Mouse (Mus musculus): ENCODE results near the gene Rrnad1. TPM values are rescaled to one million over a fixed set of nuclear protein-coding genes. Genes with fewer than 3 reads are reported as not detected.
A peak's percentile ranks its signal among the peaks of the same experiment; 100 is the strongest.

Gene Rrnad1
- total and polyA plus RNA-seq, 2 experiments from 2014 or later, result 19.3 to 36.4 TPM

DNA sequence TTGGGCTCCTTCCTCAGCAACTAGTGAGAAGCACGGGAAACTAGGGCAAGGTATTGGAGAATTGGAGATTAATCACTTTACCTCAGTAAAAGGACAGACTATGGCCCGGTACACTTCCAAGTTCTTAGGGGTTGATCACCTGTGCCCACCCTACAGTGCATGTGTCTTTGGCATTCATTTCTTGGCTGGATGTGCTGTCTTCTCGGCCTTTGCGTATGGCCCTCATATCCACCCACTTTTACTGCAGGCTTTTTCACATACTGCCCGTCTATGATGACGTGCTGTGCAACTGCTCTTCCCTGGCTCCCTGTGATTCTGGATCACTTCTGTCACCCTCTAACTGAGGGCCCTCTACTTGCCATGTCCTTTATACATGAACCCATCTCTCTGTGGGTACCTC lies 44.1 kb downstream of the Rrnad1 start:
- Histone ChIP-seq H3K9me3 (ENCODE audit: low read length) (no peaks in the 10 kb centered on the region), H3K4me1 (ENCODE audit: insufficient read depth, low read length) (peaks cover 20% of the 10 kb centered on the region), H3K9ac (replicated peaks; ENCODE audit: low read length) (peak overlapping the region; percentile 44; the same call in 1 of the 2 replicates), H3K36me3 (ENCODE audit: insufficient read depth, low read length) (no peaks in the 10 kb centered on the region), H3K27ac (no peak overlapping the region), H3K4me3 (ENCODE audit: low read length) (peak overlapping the region; percentile 99; the same call in 1 of the 2 replicates), H3K27me3 (ENCODE audit: insufficient read depth, low read length) (no peaks in the 10 kb centered on the region), H3K4me2 (ENCODE audit: low read depth, low read length) (peak overlapping the region; percentile 60)
- ATAC-seq (no peak), DNase-seq (ENCODE audit: low spot score) (no peak)
- 84% methylated on average over 6 of the region's 6 CpGs for WGBS
- no peak for TF ChIP-seq CTCF (IDR thresholded peaks at IDR 0.05; ENCODE audit: low read depth)

DNA sequence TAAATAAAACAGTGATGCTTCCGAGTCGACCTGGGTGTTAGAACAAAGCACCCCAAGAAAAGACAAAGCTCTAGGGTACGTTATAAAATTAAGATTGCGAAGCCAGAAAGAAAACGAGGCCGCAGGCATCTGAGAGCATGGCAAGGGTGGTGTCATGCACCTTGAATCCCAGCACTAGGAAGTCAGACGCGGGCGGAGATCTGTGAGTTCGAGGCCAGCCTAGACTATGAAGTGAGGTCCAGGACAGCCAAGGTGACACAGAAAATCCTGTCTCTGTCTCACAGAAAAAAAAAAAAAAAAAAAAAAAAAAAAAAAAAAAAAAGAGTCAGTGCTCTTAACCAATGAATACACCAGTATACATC lies 44.5 kb downstream of the Rrnad1 start:
- no peaks in the 10 kb centered on the region for H3K9me3 ChIP-seq (ENCODE audit: low read length)
- H3K27me3 ChIP-seq (ENCODE audit: insufficient read depth, low read length), result no peaks in the 10 kb centered on the region
- peak overlapping the region; percentile 60 for H3K4me2 ChIP-seq (ENCODE audit: low read depth, low read length)
- H3K4me1 ChIP-seq (ENCODE audit: insufficient read depth, low read length), result peaks cover 20% of the 10 kb centered on the region
- peak overlapping the region; percentile 99 for H3K4me3 ChIP-seq (ENCODE audit: low read length)
- ATAC-seq, result no peak; the same call in 1 of the 2 replicates
- TF ChIP-seq CTCF (IDR thresholded peaks at IDR 0.05; ENCODE audit: low read depth), result no peak
- WGBS, result 8% methylated on average over 10 of the region's 10 CpGs
- no peak overlapping the region for H3K27ac ChIP-seq
- no peak for DNase-seq (ENCODE audit: low spot score)
- H3K9ac ChIP-seq (replicated peaks; ENCODE audit: low read length), result peak overlapping the region; percentile 44; the same call in 1 of the 2 replicates
- no peaks in the 10 kb centered on the region for H3K36me3 ChIP-seq (ENCODE audit: insufficient read depth, low read length)

GRCm38 (mm10) chr3:87885281-87886003 lies 45.1 kb downstream of the Rrnad1 start, which contains the start of gene Prcc:
Prcc (minus strand) TSS chr3:87885608.
- Histone ChIP-seq H3K9me3 (ENCODE audit: low read length) (no peaks in the 10 kb centered on the region), H3K27ac (peak within 1 kb of the TSS; percentile 88), H3K4me3 (ENCODE audit: low read length) (peak within 1 kb of the TSS; percentile 99), H3K36me3 (ENCODE audit: insufficient read depth, low read length) (peaks cover 4% of the 10 kb centered on the region; the same call in 1 of the 2 replicates), H3K4me2 (ENCODE audit: low read depth, low read length) (peak within 1 kb of the TSS; percentile 97), H3K9ac (replicated peaks; ENCODE audit: low read length) (peak within 1 kb of the TSS; percentile 93), H3K4me1 (ENCODE audit: insufficient read depth, low read length) (peaks cover 20% of the 10 kb centered on the region), H3K27me3 (ENCODE audit: insufficient read depth, low read length) (no peaks in the 10 kb centered on the region)
- peak; percentile 99 for ATAC-seq
- TF ChIP-seq CTCF (IDR thresholded peaks at IDR 0.05; ENCODE audit: low read depth), result no peak
- peak; percentile 98 for DNase-seq (ENCODE audit: low spot score)
- WGBS, result under 1% methylated on average over 33 of the region's 33 CpGs

DNA sequence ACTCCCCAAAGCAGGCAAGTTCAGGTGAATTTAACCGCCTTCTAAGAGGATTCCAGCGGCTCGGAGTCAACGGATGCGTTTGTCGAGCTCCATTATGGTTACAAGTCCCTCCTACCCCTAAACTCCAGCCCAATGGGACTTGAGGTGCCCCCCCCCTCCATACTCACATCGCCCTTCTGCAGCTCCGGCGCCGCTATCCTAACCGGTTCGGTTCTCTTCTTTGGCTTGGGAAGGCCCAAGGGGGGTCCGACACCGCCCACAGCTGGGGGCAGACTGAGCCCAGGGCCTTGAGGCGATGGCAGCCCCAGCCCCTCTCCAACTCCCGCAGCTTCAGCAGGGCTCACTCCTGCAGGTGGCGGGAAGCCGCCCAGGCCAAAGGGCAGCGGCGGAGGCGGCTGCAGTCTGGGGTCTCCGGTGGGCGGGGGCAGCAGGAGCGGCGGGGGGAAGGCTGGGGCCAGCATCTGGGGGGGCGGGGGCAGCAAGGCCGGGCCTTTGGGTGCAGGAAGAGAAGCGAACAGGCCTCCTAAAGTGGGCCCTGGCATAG lies 45.7 kb downstream of the Rrnad1 start:
- peak overlapping the region; percentile 97 for H3K4me2 ChIP-seq (ENCODE audit: low read depth, low read length)
- peak; percentile 3; the same call in 1 of the 2 replicates for ATAC-seq
- H3K27me3 ChIP-seq (ENCODE audit: insufficient read depth, low read length), result no peaks in the 10 kb centered on the region
- 0% methylated on average over 23 of the region's 28 CpGs for WGBS
- peak overlapping the region; percentile 93 for H3K9ac ChIP-seq (replicated peaks; ENCODE audit: low read length)
- H3K27ac ChIP-seq, result peak overlapping the region; percentile 88
- peaks cover 6% of the 10 kb centered on the region; the same call in 1 of the 2 replicates for H3K36me3 ChIP-seq (ENCODE audit: insufficient read depth, low read length)
- peak; percentile 62 for DNase-seq (ENCODE audit: low spot score)
- peak overlapping the region; percentile 99 for H3K4me3 ChIP-seq (ENCODE audit: low read length)
- peaks cover 20% of the 10 kb centered on the region for H3K4me1 ChIP-seq (ENCODE audit: insufficient read depth, low read length)
- no peaks in the 10 kb centered on the region for H3K9me3 ChIP-seq (ENCODE audit: low read length)
- TF ChIP-seq CTCF (IDR thresholded peaks at IDR 0.05; ENCODE audit: low read depth), result no peak

GRCm38 (mm10) chr3:87884291-87884690 lies 46.2 kb downstream of the Rrnad1 start:
- peak overlapping the region; percentile 97 for H3K4me2 ChIP-seq (ENCODE audit: low read depth, low read length)
- WGBS, result 1% methylated on average over 3 of the region's 3 CpGs
- no peaks in the 10 kb centered on the region for H3K27me3 ChIP-seq (ENCODE audit: insufficient read depth, low read length)
- H3K27ac ChIP-seq, result peak overlapping the region; percentile 88; the same call in 1 of the 2 replicates
- H3K4me3 ChIP-seq (ENCODE audit: low read length), result peak overlapping the region; percentile 99
- ATAC-seq (no peak), DNase-seq (ENCODE audit: low spot score) (no peak)
- peak overlapping the region; percentile 93 for H3K9ac ChIP-seq (replicated peaks; ENCODE audit: low read length)
- H3K4me1 ChIP-seq (ENCODE audit: insufficient read depth, low read length), result peaks cover 20% of the 10 kb centered on the region
- no peak for TF ChIP-seq CTCF (IDR thresholded peaks at IDR 0.05; ENCODE audit: low read depth)
- H3K9me3 ChIP-seq (ENCODE audit: low read length), result no peaks in the 10 kb centered on the region
- H3K36me3 ChIP-seq (ENCODE audit: insufficient read depth, low read length), result peaks cover 6% of the 10 kb centered on the region; the same call in 1 of the 2 replicates

- 92% methylated on average over 4 of the region's 4 CpGs for whole genome bisulfite sequencing
- peaks cover 6% of the 10 kb centered on the region; the same call in 1 of the 2 replicates for H3K36me3 ChIP-seq (ENCODE audit: insufficient read depth, low read length)
- H3K27me3 ChIP-seq (ENCODE audit: insufficient read depth, low read length), result no peaks in the 10 kb centered on the region
- peaks cover 3% of the 10 kb centered on the region; the same call in 1 of the 2 replicates for H3K4me1 ChIP-seq (ENCODE audit: insufficient read depth, low read length)
- ATAC-seq (no peak), DNase-seq (ENCODE audit: low spot score) (no peak)
- H3K27ac ChIP-seq, result no peak overlapping the region
- TF ChIP-seq CTCF (IDR thresholded peaks at IDR 0.05; ENCODE audit: low read depth), result no peak
- H3K4me3 ChIP-seq (ENCODE audit: low read length), result no peak overlapping the region
- H3K9ac ChIP-seq (replicated peaks; ENCODE audit: low read length), result no peak overlapping the region
- H3K4me2 ChIP-seq (ENCODE audit: low read depth, low read length), result no peak overlapping the region
- H3K9me3 ChIP-seq (ENCODE audit: low read length), result no peaks in the 10 kb centered on the region
Observed at GRCm38 (mm10) chr3:87877730-87878129, 52.8 kb downstream of the Rrnad1 start.

Other genes starting within 250 kb of the Rrnad1 start
- 0.40 and 4.4 TPM in 2 replicates for gene Lrrc71, start 182.1 kb downstream of the Rrnad1 start, total RNA-seq (2014; rRNA removed)
- gene Lrrc71, start 182.1 kb downstream of the Rrnad1 start, polyA plus RNA-seq (2015; fragmentation: Nextera tagmentation; extraction: Ambion mirVana), result 0.77 and 1.2 TPM in 2 replicates
- 3.2 and 4.8 TPM in 2 replicates for gene Ntrk1, start 135.6 kb downstream of the Rrnad1 start, total RNA-seq (2014; rRNA removed)
- 5.2 and 5.4 TPM in 2 replicates for gene Ntrk1, start 135.6 kb downstream of the Rrnad1 start, polyA plus RNA-seq (2015; fragmentation: Nextera tagmentation; extraction: Ambion mirVana)
- gene Insrr, start 133.8 kb downstream of the Rrnad1 start, total RNA-seq (2014; rRNA removed), result 0.78 and 0.90 TPM in 2 replicates
- 0.33 and 0.44 TPM in 2 replicates for gene Insrr, start 133.8 kb downstream of the Rrnad1 start, polyA plus RNA-seq (2015; fragmentation: Nextera tagmentation; extraction: Ambion mirVana)
- 19.4 and 22.7 TPM in 2 replicates for gene Pear1, start 106.4 kb downstream of the Rrnad1 start, total RNA-seq (2014; rRNA removed)
- 6.4 and 7.4 TPM in 2 replicates for gene Pear1, start 106.4 kb downstream of the Rrnad1 start, polyA plus RNA-seq (2015; fragmentation: Nextera tagmentation; extraction: Ambion mirVana)
- gene Sh2d2a, start 84.0 kb downstream of the Rrnad1 start, total RNA-seq (2014; rRNA removed), result not detected in 2 replicates
- gene Sh2d2a, start 84.0 kb downstream of the Rrnad1 start, polyA plus RNA-seq (2015; fragmentation: Nextera tagmentation; extraction: Ambion mirVana), result not detected in 2 replicates
- gene Prcc, start 45.1 kb downstream of the Rrnad1 start, total RNA-seq (2014; rRNA removed), result 93.8 and 97.8 TPM in 2 replicates
- gene Prcc, start 45.1 kb downstream of the Rrnad1 start, polyA plus RNA-seq (2015; fragmentation: Nextera tagmentation; extraction: Ambion mirVana), result 20.8 and 20.9 TPM in 2 replicates
- 82.1 and 82.7 TPM in 2 replicates for gene Hdgf, start 24.4 kb downstream of the Rrnad1 start, total RNA-seq (2014; rRNA removed)
- 145 and 148 TPM in 2 replicates for gene Hdgf, start 24.4 kb downstream of the Rrnad1 start, polyA plus RNA-seq (2015; fragmentation: Nextera tagmentation; extraction: Ambion mirVana)
- 32.1 and 43.2 TPM in 2 replicates for gene Mrpl24, start 11.2 kb downstream of the Rrnad1 start, total RNA-seq (2014; rRNA removed)
- 44.6 and 50.3 TPM in 2 replicates for gene Mrpl24, start 11.2 kb downstream of the Rrnad1 start, polyA plus RNA-seq (2015; fragmentation: Nextera tagmentation; extraction: Ambion mirVana)
- 23.8 and 26.2 TPM in 2 replicates for gene Isg20l2, start 403 bp downstream of the Rrnad1 start, total RNA-seq (2014; rRNA removed)
- gene Isg20l2, start 403 bp downstream of the Rrnad1 start, polyA plus RNA-seq (2015; fragmentation: Nextera tagmentation; extraction: Ambion mirVana), result 19.1 and 20.1 TPM in 2 replicates
- 9.8 and 28.6 TPM in 2 replicates for gene Crabp2, start 17.9 kb upstream of the Rrnad1 start, total RNA-seq (2014; rRNA removed)
- gene Crabp2, start 17.9 kb upstream of the Rrnad1 start, polyA plus RNA-seq (2015; fragmentation: Nextera tagmentation; extraction: Ambion mirVana), result 44.5 and 46.3 TPM in 2 replicates
- gene Nes, start 40.4 kb upstream of the Rrnad1 start, total RNA-seq (2014; rRNA removed), result 37.2 and 40.0 TPM in 2 replicates
- 14.9 and 15.7 TPM in 2 replicates for gene Nes, start 40.4 kb upstream of the Rrnad1 start, polyA plus RNA-seq (2015; fragmentation: Nextera tagmentation; extraction: Ambion mirVana)
- gene Bcan, start 69.5 kb upstream of the Rrnad1 start, total RNA-seq (2014; rRNA removed), result 318 and 347 TPM in 2 replicates
- 229 and 237 TPM in 2 replicates for gene Bcan, start 69.5 kb upstream of the Rrnad1 start, polyA plus RNA-seq (2015; fragmentation: Nextera tagmentation; extraction: Ambion mirVana)
- 0.47 and 0.50 TPM in 2 replicates for gene Hapln2, start 96.9 kb upstream of the Rrnad1 start, total RNA-seq (2014; rRNA removed)
- gene Hapln2, start 96.9 kb upstream of the Rrnad1 start, polyA plus RNA-seq (2015; fragmentation: Nextera tagmentation; extraction: Ambion mirVana), result 1.2 and 1.5 TPM in 2 replicates
- gene Gpatch4, start 112.4 kb upstream of the Rrnad1 start, total RNA-seq (2014; rRNA removed), result 6.3 and 9.0 TPM in 2 replicates
- 31.7 and 33.5 TPM in 2 replicates for gene Gpatch4, start 112.4 kb upstream of the Rrnad1 start, polyA plus RNA-seq (2015; fragmentation: Nextera tagmentation; extraction: Ambion mirVana)
- 87.7 and 90.0 TPM in 2 replicates for gene Naxe, start 127.8 kb upstream of the Rrnad1 start, total RNA-seq (2014; rRNA removed)
- gene Naxe, start 127.8 kb upstream of the Rrnad1 start, polyA plus RNA-seq (2015; fragmentation: Nextera tagmentation; extraction: Ambion mirVana), result 172 and 174 TPM in 2 replicates
- not detected in 2 replicates for gene Ttc24, start 147.6 kb upstream of the Rrnad1 start, total RNA-seq (2014; rRNA removed)
- gene Ttc24, start 147.6 kb upstream of the Rrnad1 start, polyA plus RNA-seq (2015; fragmentation: Nextera tagmentation; extraction: Ambion mirVana), result not detected in 2 replicates
- gene Iqgap3, start 151.3 kb upstream of the Rrnad1 start, total RNA-seq (2014; rRNA removed), result 8.0 and 9.6 TPM in 2 replicates
- gene Iqgap3, start 151.3 kb upstream of the Rrnad1 start, polyA plus RNA-seq (2015; fragmentation: Nextera tagmentation; extraction: Ambion mirVana), result 2.9 and 3.6 TPM in 2 replicates
- gene Mef2d, start 211.7 kb upstream of the Rrnad1 start, total RNA-seq (2014; rRNA removed), result 44.0 and 50.3 TPM in 2 replicates
- 13.4 and 19.2 TPM in 2 replicates for gene Mef2d, start 211.7 kb upstream of the Rrnad1 start, polyA plus RNA-seq (2015; fragmentation: Nextera tagmentation; extraction: Ambion mirVana)

Data from hindbrain, postnatal 0 days (tissue).